Mouse (Mus musculus) brain, embryonic 18.5 days (tissue): ENCODE measurements at regions not wholly inside any gene's neighbourhood (a gene's known extent, or its start where the extent isn't known, plus 50 kb on each side); places are given as distances from the start of the nearest gene placed in this dataset.

ENCODE experiments used
- DNase-seq: peaks from one replicate; pipeline ENCODE4 v3.0.0-alpha.2; 2012; ENCODE audit warnings: low read depth, low spot score

- DNase-seq: no peak
Measured at GRCm38 (mm10) chr15:17715584-17715983, 987.0 kb downstream of the Cdh9 start.

GRCm38 (mm10) chr15:17730651-17731050 lies 1002.1 kb downstream of the Cdh9 start:
- DNase-seq: no peak

DNA sequence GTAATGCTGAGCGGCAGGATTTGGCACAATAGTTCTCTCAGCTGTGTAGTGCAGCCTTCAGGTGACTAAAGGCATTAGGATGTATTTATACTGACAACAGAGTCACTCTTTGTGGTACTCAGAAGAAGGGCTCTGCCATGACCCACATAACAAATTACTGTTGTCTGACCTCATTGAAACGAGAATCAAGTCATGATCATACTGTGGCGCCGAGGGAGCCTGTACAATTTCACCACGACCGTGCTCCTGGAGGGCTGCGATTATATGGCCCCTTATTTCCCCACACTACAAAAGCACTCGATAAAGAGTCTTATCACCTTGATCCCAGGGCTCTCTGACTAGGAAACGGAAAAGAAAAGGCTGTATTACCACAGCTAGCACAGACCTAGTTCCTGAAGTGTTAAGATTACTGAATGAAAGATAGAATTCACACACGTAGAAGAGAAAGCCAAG lies 1041.7 kb downstream of the Cdh9 start:
- DNase-seq: no peak

DNA sequence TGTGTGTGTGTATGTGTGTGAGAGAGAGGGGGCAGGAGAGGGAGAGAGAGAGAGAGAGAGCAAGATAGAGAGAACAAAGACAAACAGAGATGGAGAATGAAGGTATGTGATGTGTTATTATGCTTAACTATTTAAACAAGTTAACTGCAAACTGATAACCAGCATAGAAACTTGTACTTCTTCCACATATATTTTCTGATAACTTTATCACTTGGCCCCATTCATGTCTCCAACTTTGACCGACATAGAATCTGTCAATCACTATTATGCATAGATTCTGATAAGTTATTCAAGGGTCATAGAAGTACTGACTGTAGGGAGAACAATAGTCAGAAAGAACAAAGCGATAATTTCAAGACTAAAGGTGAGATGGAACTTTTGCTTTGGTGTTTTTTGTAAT lies 1039.0 kb upstream of the Cdh10 start:
- no peak for DNase-seq

GRCm38 (mm10) chr15:17783368-17783767 lies 1035.4 kb upstream of the Cdh10 start:
- DNase-seq: no peak

DNA sequence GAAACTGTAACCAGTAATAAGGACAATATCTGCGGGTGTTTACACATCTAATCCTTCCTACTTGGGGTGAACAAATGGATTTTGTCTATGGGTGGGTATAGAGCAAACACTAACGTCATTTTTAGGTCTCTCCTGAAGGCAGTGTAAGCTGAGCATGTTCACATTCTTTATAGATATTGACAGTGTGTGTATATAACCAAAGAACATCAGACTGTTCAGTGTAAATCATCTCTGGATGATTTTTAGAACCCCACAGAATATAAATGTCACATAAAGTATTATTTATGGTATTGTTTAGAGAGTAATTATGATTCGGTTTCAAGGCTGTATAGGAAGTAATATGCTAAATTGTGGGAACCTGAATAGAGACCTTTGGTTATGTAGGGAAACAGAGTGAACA lies 1021.2 kb upstream of the Cdh10 start:
- DNase-seq: no peak

DNA sequence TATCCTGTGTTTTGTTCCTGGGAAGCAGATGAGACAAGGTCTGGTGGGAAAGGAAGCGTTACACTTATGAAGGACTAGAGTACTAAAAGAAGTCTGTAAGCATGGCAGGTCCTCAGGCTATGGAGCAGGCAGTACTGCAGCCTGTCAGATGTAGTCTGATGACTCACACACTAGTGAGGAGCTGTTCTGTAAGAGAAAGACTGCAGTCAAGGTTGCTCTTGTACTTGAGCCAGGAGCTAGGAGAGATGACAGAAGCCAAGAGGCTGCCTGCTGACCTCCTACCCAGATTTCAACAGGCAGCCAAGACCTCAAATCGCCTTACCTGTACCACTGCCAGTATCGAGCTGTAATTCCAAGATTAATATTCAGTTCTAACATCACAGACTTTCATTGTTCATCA lies 1017.3 kb upstream of the Cdh10 start:
- peak; percentile 14 for DNase-seq

DNA sequence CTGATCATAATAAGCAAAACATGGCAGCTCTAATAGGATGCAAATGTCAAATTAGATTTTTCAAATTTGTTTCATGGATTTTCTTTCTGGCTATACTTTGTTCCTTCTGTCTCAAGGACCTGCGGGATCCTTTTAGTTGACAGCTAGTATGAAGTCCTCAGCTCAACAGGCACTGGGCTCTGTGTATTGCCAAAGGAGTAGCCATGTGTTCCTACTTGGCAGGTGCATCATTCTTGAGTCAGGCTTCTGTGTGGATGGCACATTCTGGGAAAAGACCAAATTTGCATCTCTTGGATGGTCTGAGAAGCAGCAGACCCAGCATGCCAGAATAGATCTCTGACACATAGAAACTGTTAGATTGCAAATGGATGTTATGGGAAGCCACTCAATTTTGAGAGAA lies 1015.6 kb upstream of the Cdh10 start:
- peak; percentile 45 for DNase-seq

GRCm38 (mm10) chr15:17830376-17830775 lies 988.4 kb upstream of the Cdh10 start:
- DNase-seq: no peak

DNA sequence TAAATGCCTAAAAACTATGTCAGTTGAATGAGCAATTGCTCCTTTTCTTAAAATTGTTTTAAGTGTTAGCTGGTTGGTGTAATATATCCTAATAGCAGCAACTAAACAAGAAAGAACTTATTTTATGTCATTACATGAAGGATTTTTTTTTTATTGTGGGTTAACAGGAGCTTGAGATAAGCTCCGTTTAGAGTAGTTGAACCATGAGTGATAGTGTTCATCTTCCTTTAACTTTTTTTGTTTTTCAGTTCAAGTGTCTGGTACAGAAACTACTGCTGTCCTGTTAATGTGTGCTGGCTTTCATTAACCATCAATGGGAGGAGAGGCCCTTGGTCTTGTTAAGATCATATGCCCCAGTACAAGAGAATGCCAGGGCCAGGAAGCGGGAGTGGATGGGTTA lies 986.8 kb upstream of the Cdh10 start:
- no peak for DNase-seq

- peak; percentile 12 for DNase-seq
Measured at GRCm38 (mm10) chr15:17880168-17880567, 938.6 kb upstream of the Cdh10 start.

DNA sequence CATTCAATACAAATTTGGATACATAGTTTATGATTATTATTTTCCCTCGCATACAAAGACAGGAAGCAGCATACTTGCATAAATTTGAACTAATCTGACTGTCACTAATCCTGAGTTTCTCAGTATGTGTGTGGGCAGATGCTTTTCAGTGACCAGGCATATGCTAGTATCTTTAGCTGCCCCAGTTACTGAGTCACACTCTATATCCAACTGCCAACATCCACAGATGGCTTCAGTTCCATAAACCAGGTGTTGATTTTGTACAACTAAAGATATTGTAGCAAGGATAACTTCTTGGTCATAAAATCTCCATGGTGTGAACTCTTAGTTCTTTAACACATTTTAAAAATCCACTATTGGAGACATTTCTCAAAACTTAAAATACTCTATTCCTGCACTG lies 929.4 kb upstream of the Cdh10 start:
- no peak for DNase-seq

GRCm38 (mm10) chr15:17900026-17900425 lies 918.7 kb upstream of the Cdh10 start:
- no peak for DNase-seq

- DNase-seq: no peak
Measured at GRCm38 (mm10) chr15:17912241-17912640, 906.5 kb upstream of the Cdh10 start.

DNA sequence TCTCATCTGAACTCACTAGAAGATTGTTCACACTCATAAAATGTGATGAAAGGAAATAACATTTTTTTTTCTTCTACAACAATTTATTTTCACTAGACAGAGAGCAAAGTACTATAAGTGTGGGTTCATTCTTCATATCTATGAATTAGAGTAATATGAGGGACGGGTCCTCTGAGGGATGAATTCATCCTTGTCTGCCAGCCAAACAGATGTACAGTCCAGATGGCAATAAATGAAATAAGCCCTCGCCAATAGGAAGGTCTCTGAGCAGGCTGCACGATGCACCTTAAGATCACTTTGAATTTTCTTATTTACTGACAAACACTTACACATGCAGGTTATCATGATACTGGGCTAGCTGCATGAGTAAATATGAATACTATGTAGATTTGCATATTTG lies 886.2 kb upstream of the Cdh10 start:
- DNase-seq: no peak

DNA sequence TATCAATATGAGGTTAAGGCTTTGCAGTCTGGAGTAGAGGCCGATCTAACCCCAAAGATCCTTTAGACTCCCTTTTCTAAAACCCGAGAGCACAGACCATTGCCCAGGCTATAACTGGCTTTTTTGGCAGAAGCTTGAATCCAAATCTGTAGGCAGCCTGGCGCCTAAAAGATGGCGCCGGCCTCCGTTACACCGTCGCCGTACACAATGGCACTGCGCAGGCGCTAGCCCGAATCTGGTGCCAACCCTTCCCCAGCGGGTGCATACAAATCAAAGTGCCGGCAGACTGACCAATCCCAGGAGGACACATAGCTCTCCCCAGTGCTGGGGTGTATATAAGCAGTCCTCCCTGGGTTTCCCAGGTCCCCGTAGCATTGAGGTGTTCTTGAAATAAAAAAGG lies 884.9 kb upstream of the Cdh10 start:
- DNase-seq: no peak

DNA sequence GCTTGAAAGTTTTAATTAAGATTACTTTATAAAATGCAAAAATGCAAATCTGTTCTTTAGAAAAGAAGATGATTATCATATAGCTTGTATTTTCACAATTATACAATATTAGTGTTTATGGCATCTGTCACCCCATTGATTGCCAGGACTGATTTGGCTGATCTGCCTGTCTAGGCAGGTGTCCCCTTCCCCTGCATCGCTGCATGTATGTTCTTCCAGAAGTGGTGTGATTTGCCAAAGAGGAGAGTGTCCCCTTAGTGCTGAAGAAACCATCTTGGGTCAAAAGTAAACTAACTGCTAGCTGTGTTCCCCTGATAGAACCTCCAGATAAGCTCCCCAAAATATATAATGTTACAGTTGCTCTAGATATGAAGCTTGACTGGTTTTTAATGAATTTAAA lies 883.3 kb upstream of the Cdh10 start:
- DNase-seq: no peak

DNA sequence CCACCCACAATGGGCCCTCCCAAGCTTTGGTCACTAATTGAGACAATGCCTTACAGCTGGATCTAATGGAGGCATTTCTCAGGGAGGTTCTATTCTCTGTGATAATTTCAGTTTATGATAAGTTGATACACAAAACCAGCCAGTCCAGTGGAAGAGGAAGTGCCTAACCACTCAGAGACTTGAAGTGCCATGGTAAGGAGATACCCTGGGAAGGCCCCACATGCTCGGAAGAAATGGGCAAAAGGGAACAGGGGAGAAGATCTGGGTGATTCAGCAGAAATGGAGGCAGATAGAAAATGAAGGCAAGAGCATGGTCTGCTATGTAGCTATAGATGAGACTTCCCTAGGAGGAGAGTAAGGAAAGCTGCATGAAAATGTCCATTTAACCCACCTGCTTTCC lies 856.0 kb upstream of the Cdh10 start:
- DNase-seq: no peak

DNA sequence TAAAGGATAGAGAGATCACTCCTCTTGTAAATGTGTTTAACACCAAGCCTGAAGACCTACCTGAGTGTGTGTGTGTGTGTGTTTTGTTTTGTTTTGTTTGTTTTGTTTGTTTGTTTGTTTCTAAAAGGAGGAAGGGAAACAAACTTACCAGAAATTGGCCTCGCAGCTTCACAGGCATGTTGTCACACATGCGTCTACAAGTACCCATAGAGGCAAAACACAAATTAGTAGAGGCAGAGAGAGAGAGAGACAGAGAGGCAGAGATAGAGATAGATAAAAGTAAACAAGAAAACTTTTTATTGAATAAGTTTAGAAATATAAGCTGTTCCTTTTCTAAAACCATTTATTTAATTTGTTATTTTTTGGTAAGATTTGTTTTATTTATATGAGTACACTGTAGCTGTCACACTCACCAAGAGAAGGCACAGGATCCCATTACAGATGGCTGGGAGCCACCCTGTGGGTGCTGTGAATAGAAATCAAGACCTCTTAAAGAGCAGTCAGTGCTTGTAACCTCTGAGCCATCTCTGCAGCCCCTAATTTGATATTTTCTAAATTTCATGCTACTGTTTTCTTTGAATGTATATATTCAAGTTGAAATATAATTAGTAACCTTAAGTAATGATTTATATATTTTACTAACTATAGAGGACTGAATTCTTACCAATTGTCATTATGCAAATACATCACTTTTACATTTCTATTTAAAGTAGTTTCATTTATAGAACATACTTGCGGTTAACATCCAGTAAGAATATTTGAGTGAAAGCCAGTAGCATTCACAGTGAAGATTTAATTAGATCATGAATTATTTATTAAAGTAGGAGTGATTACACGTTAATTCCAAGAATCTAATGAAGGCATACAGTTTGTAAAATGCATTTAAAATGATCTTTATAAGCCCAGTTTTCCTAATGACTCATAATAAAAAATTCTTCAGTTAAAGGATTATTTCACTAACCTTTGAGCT lies 855.2 kb upstream of the Cdh10 start:
- DNase-seq: no peak

GRCm38 (mm10) chr15:17987763-17988162 lies 831.0 kb upstream of the Cdh10 start:
- no peak for DNase-seq

- DNase-seq: no peak
Measured at GRCm38 (mm10) chr15:18032626-18033025, 786.1 kb upstream of the Cdh10 start.

DNA sequence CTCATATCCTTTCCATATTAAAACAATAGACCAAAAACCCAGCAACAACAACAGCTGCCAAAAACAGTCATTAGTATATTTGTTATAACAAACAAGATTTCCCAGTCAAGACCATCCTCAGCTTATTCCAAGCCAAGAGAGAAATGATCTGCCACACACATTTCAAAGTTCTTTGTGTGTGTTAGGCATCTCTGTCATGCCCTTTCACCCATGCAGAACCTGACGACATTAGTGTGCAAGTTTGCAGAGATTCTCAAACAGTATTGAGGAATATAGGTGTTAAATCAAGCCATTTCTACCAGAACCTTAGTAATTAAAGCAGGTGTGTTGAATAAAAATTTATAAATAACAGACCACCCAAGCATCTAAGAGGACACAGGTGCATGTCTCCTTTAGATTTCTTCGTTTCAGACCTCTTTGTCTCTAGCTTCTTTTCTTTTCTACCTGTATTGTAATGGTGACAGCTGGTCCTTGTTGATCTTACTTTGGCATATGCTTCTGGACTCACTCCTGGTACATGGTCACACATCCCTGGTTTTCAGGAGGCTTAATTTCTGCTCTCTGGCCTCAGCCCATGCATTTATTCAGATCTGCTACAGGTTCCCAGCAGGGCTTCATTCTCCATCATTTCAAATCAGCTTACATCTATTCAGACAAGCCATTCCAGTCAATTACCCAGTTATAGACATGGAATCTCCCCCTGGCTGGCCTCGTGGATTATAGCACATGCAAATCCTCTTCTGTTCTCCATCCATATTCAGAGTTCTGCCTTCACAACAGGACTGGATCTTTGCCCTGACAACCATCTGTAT lies 766.3 kb upstream of the Cdh10 start:
- DNase-seq: peak; percentile 52

DNA sequence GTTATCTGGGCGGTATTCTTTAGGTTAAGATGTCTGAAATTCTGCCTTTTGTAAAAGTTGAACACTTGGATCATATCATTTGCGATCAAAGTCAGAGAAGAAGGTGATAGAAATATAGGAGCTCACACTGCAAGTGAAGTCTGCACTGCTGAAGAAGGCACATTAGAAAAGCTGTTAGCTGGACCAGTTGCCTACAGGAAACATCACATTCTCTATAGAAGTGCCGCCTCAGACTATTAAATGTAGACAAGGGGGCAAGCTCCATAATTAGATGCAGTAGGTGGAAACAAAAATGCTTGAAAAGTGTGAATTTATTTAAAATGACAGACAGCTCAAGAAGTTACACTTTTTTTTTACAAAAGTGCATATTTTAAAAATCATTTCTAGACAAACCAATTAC lies 753.2 kb upstream of the Cdh10 start:
- DNase-seq: no peak
